Comparison of ENCODE assay signal across 7 mouse cellular contexts in the genomic region with DNA sequence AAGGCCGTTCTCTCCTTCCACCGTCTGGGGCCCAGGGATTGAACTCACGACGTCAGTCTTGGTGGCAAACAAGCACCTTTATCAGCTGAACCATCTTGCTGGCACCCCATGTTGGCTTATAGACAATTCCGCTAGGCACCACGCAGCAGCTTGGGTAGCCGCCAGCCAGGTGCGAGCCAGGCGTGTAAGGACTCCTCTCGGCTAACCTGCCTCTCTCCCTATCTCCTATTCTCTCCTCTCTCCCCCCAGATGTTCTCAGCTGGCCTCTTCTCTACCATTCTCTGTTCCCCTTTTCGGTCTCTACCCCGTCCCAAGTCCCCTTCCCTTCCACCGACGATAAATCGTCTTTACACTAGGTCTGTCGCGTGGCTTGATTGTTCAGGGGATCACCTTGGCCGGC. TPM values are rescaled to one million over a fixed set of nuclear protein-coding genes. Genes with fewer than 3 reads are reported as not detected.
DNase-seq lines count a peak whose midpoint lies in the region; ATAC-seq and TF ChIP-seq lines count a peak whose summit lies in the region.

No protein-coding gene starts in this region.

- TF ChIP-seq CTCF in thymus, adult 2 months (IDR thresholded peaks at IDR 0.05; ENCODE audit: borderline replicate concordance, control insufficient read depth, extremely low read depth, insufficient read depth, low read length, poor library complexity), result no peak

- H3K27me3 ChIP-seq in thymus, adult 2 months (ENCODE audit: control insufficient read depth, insufficient read depth, low read length), result no peaks in the 10 kb centered on the region
- H3K27me3 ChIP-seq in forebrain, embryonic 11.5 days (ENCODE audit: control insufficient read depth, insufficient read depth, low read length), result no peaks in the 10 kb centered on the region
- H3K27me3 ChIP-seq in stomach, embryonic 14.5 days (ENCODE audit: control insufficient read depth, insufficient read depth, low read length), result no peaks in the 10 kb centered on the region

- no peaks in the 10 kb centered on the region for H3K9me3 ChIP-seq in forebrain, embryonic 11.5 days (ENCODE audit: control insufficient read depth, low read length)
- no peaks in the 10 kb centered on the region for H3K9me3 ChIP-seq in stomach, embryonic 14.5 days (ENCODE audit: control insufficient read depth, low read depth, low read length)

- peak overlapping the region; percentile 79 for H3K9ac ChIP-seq in forebrain, embryonic 11.5 days (ENCODE audit: low read length)
- H3K9ac ChIP-seq in stomach, embryonic 14.5 days (replicated peaks; ENCODE audit: low read depth, low read length), result peak overlapping the region; percentile 73

- DNase-seq in thymus, adult 2 months, result no peak
- no peak for DNase-seq in thymus, postnatal 0 days (ENCODE audit: low spot score)
- no peak for DNase-seq in forebrain, embryonic 11.5 days (ENCODE audit: low spot score)
- DNase-seq in liver, result peak; percentile 23
- no peak for DNase-seq in left cerebral cortex, postnatal 36 days (ENCODE audit: low spot score in 2 of 2)
- DNase-seq in adrenal gland, postnatal 4 days (ENCODE audit: low spot score in 2 of 2), result no peak

- intact Hi-C loops in left cerebral cortex, postnatal 36 days (cut with DNase I), result no loop called here

- TF ChIP-seq POLR2A in thymus, adult 2 months (IDR thresholded peaks at IDR 0.05; ENCODE audit: control insufficient read depth, extremely low read depth, insufficient read depth, low read length, poor library complexity), result no peak

- peak overlapping the region; percentile 65 for H3K4me2 ChIP-seq in forebrain, embryonic 11.5 days (ENCODE audit: low read depth, low read length, severe bottlenecking)
- peak overlapping the region; percentile 85 for H3K4me2 ChIP-seq in stomach, embryonic 14.5 days (replicated peaks; ENCODE audit: low read depth, low read length)

- no peak for ATAC-seq in forebrain, embryonic 11.5 days (replicated peaks; ENCODE audit: low FRiP score)
- ATAC-seq in stomach, embryonic 14.5 days (ENCODE audit: insufficient number of reproducible peaks, insufficient read depth, low FRiP score, low read depth), result no peak

- peak overlapping the region; percentile 57 for H3K4me3 ChIP-seq in thymus, adult 2 months (ENCODE audit: control insufficient read depth, insufficient read depth, low read length)
- peak overlapping the region; percentile 93 for H3K4me3 ChIP-seq in forebrain, embryonic 11.5 days (ENCODE audit: low read depth, low read length)
- H3K4me3 ChIP-seq in stomach, embryonic 14.5 days (ENCODE audit: low read depth, low read length), result peak overlapping the region; percentile 79

- H3K4me1 ChIP-seq in thymus, adult 2 months (replicated peaks; ENCODE audit: control insufficient read depth, insufficient read depth, low read length), result peaks cover 13% of the 10 kb centered on the region
- H3K4me1 ChIP-seq in forebrain, embryonic 11.5 days (replicated peaks; ENCODE audit: control insufficient read depth, insufficient read depth, low read length), result peaks cover 8% of the 10 kb centered on the region
- H3K4me1 ChIP-seq in stomach, embryonic 14.5 days (ENCODE audit: control insufficient read depth, insufficient read depth, low read length), result peaks cover 9% of the 10 kb centered on the region; the same call in 1 of the 2 replicates

- WGBS in thymus, adult 2 months, result 9% methylated on average over 18 of the region's 18 CpGs
- WGBS in forebrain, embryonic 11.5 days, result 18% methylated on average over 18 of the region's 18 CpGs
- WGBS in stomach, embryonic 14.5 days, result 11% methylated on average over 18 of the region's 18 CpGs

- H3K27ac ChIP-seq in thymus, adult 2 months (ENCODE audit: control insufficient read depth, insufficient read depth, low read length), result no peak overlapping the region
- no peak overlapping the region; the same call in 1 of the 2 replicates for H3K27ac ChIP-seq in forebrain, embryonic 11.5 days (ENCODE audit: low read depth, low read length)
- peak overlapping the region; percentile 61 for H3K27ac ChIP-seq in stomach, embryonic 14.5 days (ENCODE audit: low read length)

- no peaks in the 10 kb centered on the region for H3K36me3 ChIP-seq in thymus, adult 2 months (ENCODE audit: control insufficient read depth, insufficient read depth, low read length)
- H3K36me3 ChIP-seq in forebrain, embryonic 11.5 days (ENCODE audit: control insufficient read depth, insufficient read depth, low read length), result no peaks in the 10 kb centered on the region
- H3K36me3 ChIP-seq in stomach, embryonic 14.5 days (ENCODE audit: control insufficient read depth, insufficient read depth, low read length), result peaks cover 15% of the 10 kb centered on the region; the same call in 1 of the 2 replicates

RNA-seq across cellular contexts. Expression of a gene that starts 0.8 kb away (rescaled TPM):
- 173 and 195 TPM in 2 replicates for polyA plus RNA-seq in thymus, adult 2 months (2012; rRNA removed)
- 196 and 200 TPM in 2 replicates for polyA plus RNA-seq in thymus, postnatal 0 days (2015; fragmentation: Nextera tagmentation; extraction: Ambion mirVana)
- 200 and 227 TPM in 2 replicates for polyA plus RNA-seq in forebrain, embryonic 11.5 days (2014; fragmentation: Nextera tagmentation; extraction: Ambion mirVana)
- 351 and 363 TPM in 2 replicates for polyA plus RNA-seq in stomach, embryonic 14.5 days (2014; fragmentation: Nextera tagmentation; extraction: Ambion mirVana)
- 10 to 100 TPM; 84.1 to 91.4 TPM for total RNA-seq in left cerebral cortex, postnatal 36 days (2021)
- 100 to 1,000 TPM; 165 to 169 TPM for total RNA-seq in adrenal gland, postnatal 4 days (2021)

RNA-seq across cellular contexts. Expression of a gene that starts 22.4 kb away (rescaled TPM):
- 82.3 and 103 TPM in 2 replicates for polyA plus RNA-seq in thymus, adult 2 months (2012; rRNA removed)
- polyA plus RNA-seq in thymus, postnatal 0 days (2015; fragmentation: Nextera tagmentation; extraction: Ambion mirVana), result 74.3 and 98.4 TPM in 2 replicates
- polyA plus RNA-seq in forebrain, embryonic 11.5 days (2014; fragmentation: Nextera tagmentation; extraction: Ambion mirVana), result 19.4 and 21.5 TPM in 2 replicates
- polyA plus RNA-seq in stomach, embryonic 14.5 days (2014; fragmentation: Nextera tagmentation; extraction: Ambion mirVana), result 24.1 and 29.6 TPM in 2 replicates
- total RNA-seq in left cerebral cortex, postnatal 36 days (2021), result 100 to 1,000 TPM; 270 to 338 TPM
- total RNA-seq in adrenal gland, postnatal 4 days (2021), result 100 to 1,000 TPM; 153 to 158 TPM

RNA-seq across cellular contexts. Expression of a gene that starts 53.5 kb away (rescaled TPM):
- 1.3 and 1.6 TPM in 2 replicates for polyA plus RNA-seq in thymus, adult 2 months (2012; rRNA removed)
- polyA plus RNA-seq in thymus, postnatal 0 days (2015; fragmentation: Nextera tagmentation; extraction: Ambion mirVana), result 0.60 and 0.78 TPM in 2 replicates
- 0.24 TPM in 1 of 2 replicates, not detected in the other for polyA plus RNA-seq in forebrain, embryonic 11.5 days (2014; fragmentation: Nextera tagmentation; extraction: Ambion mirVana)
- polyA plus RNA-seq in stomach, embryonic 14.5 days (2014; fragmentation: Nextera tagmentation; extraction: Ambion mirVana), result 0.98 and 1.5 TPM in 2 replicates
- 10 to 100 TPM; 24.5 to 29.4 TPM for total RNA-seq in left cerebral cortex, postnatal 36 days (2021)
- total RNA-seq in adrenal gland, postnatal 4 days (2021), result 1 to 10 TPM; 5.6 to 6.7 TPM

RNA-seq across cellular contexts. Expression of a gene that starts 53.5 kb away (rescaled TPM):
- 4.2 and 4.7 TPM in 2 replicates for polyA plus RNA-seq in thymus, adult 2 months (2012; rRNA removed)
- polyA plus RNA-seq in thymus, postnatal 0 days (2015; fragmentation: Nextera tagmentation; extraction: Ambion mirVana), result 0.61 and 0.66 TPM in 2 replicates
- polyA plus RNA-seq in forebrain, embryonic 11.5 days (2014; fragmentation: Nextera tagmentation; extraction: Ambion mirVana), result 0.37 and 0.63 TPM in 2 replicates
- polyA plus RNA-seq in stomach, embryonic 14.5 days (2014; fragmentation: Nextera tagmentation; extraction: Ambion mirVana), result 0.41 and 0.48 TPM in 2 replicates
- total RNA-seq in left cerebral cortex, postnatal 36 days (2021), result 10 to 100 TPM; 66.7 to 74.0 TPM
- total RNA-seq in adrenal gland, postnatal 4 days (2021), result 1 to 10 TPM; 3.7 to 4.5 TPM
